Mouse (Mus musculus) gastrocnemius, postnatal 14 days (tissue): ENCODE measurements at regions not wholly inside any gene's neighbourhood (a gene's known extent, or its start where the extent isn't known, plus 50 kb on each side); places are given as distances from the start of the nearest gene placed in this dataset.
"Not testable (repeated sequence)": the region's sequence is repeated elsewhere in the genome, so short reads cannot be mapped to it uniquely, and the experiment has no call there.

ENCODE experiments used
- DNase-seq: peaks from one replicate; pipeline ENCODE4 v3.0.0; 2021; ENCODE audit warnings: mixed read lengths
- intact Hi-C: fragments of 180-260 bp; cut with DNase I; formaldehyde crosslinking; loops from one replicate; pipeline ENCODE4 v1.15.1; 2025; ENCODE audit warnings: low total_unique reads

GRCm38 (mm10) chr7:82047456-82047855 is 55.4 kb upstream of the Bnc1 start:
- intact Hi-C loops: no loop called here

GRCm38 (mm10) chr7:82053411-82053810 is 61.3 kb upstream of the Bnc1 start:
- no peak for DNase-seq
- intact Hi-C loops: no loop called here

More at GRCm38 (mm10) chr7:82047456-82047855, 55.4 kb upstream of the Bnc1 start:
- no peak for DNase-seq

DNA sequence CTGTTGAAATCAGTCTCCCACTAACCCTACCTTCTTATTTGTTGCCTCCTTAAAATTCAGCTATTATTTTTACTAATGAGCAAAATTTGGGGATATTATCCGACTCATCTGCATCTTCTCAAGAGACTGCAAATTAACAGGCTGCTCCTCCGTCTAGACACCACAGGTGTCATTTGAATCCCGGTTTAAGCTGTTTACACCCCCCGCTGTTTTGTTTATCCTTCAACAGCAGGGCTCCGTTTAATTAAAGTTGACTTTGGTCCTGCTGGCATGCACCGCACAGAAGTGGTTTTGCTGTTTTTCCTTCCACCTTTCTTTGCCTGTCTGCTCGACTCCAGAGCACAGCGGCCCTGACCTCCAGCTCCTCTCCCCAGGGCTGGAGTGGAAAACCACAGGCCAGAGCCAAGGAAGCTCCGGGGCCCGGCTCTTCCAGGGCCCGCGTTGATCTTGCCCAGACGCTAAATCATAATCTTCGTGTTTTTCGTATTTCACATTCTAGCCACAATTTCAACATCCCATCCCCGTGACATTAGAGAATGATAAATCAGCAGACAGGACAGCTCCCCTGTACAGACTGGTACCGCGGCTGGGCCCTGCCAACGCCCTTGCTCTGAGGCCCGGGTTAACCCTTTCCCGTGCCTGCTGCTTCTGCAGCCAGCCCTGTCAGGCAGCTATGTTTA is 64.6 kb upstream of the Bnc1 start:
- intact Hi-C loops: no loop called here
- DNase-seq: peak; percentile 14

GRCm38 (mm10) chr7:82063407-82063806 is 71.3 kb upstream of the Bnc1 start:
- no peak for DNase-seq
- intact Hi-C loops: no loop called here

- intact Hi-C loops: no loop called here
- DNase-seq: no peak
Observed at GRCm38 (mm10) chr7:82069629-82070450, 77.7 kb upstream of the Bnc1 start.

- no peak for DNase-seq
- intact Hi-C loops: no loop called here
Observed at GRCm38 (mm10) chr7:82070946-82071727, 79.0 kb upstream of the Bnc1 start.

DNA sequence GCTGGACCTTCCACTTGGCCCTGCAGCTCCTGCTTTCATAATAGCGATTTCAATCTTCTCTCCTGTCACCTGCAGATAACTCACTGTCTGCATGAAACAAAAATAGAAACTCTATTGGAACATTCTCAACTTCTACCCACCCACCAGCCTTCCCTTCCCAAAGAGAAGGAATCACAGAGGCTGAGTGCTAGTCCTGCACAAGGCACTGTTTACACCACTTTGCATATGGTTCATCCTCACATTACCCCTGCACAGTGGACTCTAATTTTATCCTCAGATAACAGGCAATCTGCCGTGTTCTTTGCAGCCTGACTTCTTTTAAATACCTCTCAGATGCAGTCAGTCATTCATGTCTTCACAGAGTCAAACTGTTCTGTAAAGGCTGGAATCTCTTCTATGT is 83.3 kb upstream of the Bnc1 start:
- intact Hi-C loops: no loop called here
- DNase-seq: no peak

GRCm38 (mm10) chr7:82081851-82082250 is 89.8 kb upstream of the Bnc1 start:
- intact Hi-C loops: no loop called here
- DNase-seq: no peak

- intact Hi-C loops: no loop called here
- peak; percentile 11 for DNase-seq
Observed at GRCm38 (mm10) chr7:82082883-82083282, 90.8 kb upstream of the Sh3gl3 start.

GRCm38 (mm10) chr7:82084473-82084872 is 89.2 kb upstream of the Sh3gl3 start:
- intact Hi-C loops: no loop called here
- no peak for DNase-seq

DNA sequence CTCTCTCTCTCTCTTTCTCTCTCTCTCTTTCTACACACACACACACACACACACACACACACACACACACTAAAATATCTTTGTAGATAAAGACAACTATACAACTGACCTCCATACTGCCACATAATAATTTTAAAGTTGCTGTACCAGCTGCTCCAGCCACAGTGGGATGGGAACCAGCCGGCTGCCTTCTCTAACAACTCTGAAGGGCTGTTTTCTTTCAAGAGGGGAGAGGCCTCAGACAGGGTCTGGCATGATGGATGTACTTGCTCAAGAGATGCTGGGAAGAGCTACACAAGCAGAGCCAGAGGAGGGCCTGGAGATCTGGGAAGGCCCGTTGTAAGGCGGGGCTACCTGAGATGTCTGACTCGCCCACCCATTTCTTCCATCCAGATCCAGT is 88.4 kb upstream of the Sh3gl3 start:
- DNase-seq: no peak
- intact Hi-C loops: no loop called here

DNA sequence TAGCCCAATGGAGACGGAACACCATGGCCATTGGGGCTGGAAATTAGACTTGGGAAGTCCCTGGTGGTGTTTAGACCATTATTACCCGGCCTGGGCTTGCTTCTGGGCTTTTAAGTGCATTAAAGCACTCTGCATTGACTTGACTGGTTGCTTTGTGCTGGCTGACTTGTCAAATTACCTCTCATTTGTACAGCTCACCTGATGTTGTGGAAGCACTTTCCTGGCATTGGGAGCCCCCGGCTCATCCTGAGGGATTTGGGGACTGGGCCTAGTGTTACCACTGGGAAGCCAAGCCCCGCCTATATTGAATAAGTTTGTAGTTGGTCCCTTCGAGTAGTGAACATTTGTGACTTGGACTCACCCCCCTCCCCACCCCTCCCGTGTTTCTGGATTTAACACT is 75.5 kb upstream of the Sh3gl3 start:
- DNase-seq: no peak
- intact Hi-C loops: no loop called here

- no peak for DNase-seq
- intact Hi-C loops: no loop called here
Observed at GRCm38 (mm10) chr7:82101314-82101713, 72.3 kb upstream of the Sh3gl3 start.

GRCm38 (mm10) chr7:82105631-82106030 is 68.0 kb upstream of the Sh3gl3 start:
- intact Hi-C loops: no loop called here
- DNase-seq: no peak

GRCm38 (mm10) chr7:82109141-82109540 is 64.5 kb upstream of the Sh3gl3 start:
- DNase-seq, intact Hi-C loops: not testable (repeated sequence)

GRCm38 (mm10) chr7:82109550-82109949 is 64.1 kb upstream of the Sh3gl3 start:
- DNase-seq: no peak
- intact Hi-C loops: no loop called here

DNA sequence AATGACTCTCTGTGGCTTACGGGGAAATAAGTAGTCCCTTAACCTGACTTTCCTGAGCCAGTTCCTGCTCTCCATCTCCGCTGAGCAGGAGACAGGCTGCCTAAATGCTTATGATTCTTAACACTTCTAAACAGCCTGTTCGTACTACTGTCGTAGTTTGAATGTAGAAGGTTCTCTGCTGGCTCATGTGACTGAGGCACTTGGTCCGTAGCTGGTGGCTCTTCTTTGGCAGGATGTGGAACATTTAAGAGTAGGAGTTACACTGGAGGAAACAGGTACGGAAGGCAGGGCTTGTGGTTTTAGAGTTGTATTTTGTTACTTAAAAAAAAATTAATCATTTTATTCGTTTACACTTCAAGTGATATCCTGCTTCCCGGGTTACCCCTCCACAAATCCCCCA is 63.7 kb upstream of the Sh3gl3 start:
- DNase-seq: no peak
- intact Hi-C loops: no loop called here

- intact Hi-C loops: no loop called here
- DNase-seq: no peak
Observed at GRCm38 (mm10) chr7:82112046-82112445, 61.6 kb upstream of the Sh3gl3 start.

- DNase-seq: no peak
- intact Hi-C loops: loop anchor here (5.0 kb wide), 1 partner anchor 158 kb away; no protein-coding TSS in a partner anchor
Observed at GRCm38 (mm10) chr7:82115646-82116045, 58.0 kb upstream of the Sh3gl3 start.

GRCm38 (mm10) chr7:82119266-82119665 is 54.4 kb upstream of the Sh3gl3 start:
- peak; percentile 57 for DNase-seq
- intact Hi-C loops: loop anchor here (5.0 kb wide), 1 partner anchor 162 kb away; no protein-coding TSS in a partner anchor
